Mouse (Mus musculus): ENCODE data around the gene Dusp23. TPM values are rescaled to one million over a fixed set of nuclear protein-coding genes. Genes with fewer than 3 reads are reported as not detected.

Dusp23 gene
- 15.5 and 17.1 TPM in 2 replicates for polyA plus RNA-seq (2015; fragmentation: Nextera tagmentation; extraction: Ambion mirVana)

GRCm38 (mm10) chr1:172632451-172633326, at the start of gene Dusp23:
Gene Dusp23 (minus strand): TSS chr1:172632962.
- WGBS = under 1% methylated on average over 43 of the region's 53 CpGs

GRCm38 (mm10) chr1:172680742-172681141, 48.0 kb upstream of the Dusp23 start:
- no peak overlapping the region for H3K27ac ChIP-seq (replicated peaks)
- no peak for ATAC-seq (ENCODE audit: low FRiP score, low TSS enrichment)
- H3K4me2 ChIP-seq (replicated peaks; ENCODE audit: low read depth) = no peak overlapping the region
- no peak for TF ChIP-seq EP300 (optimal IDR thresholded peaks at IDR 0.05)
- no peak for TF ChIP-seq CTCF (IDR thresholded peaks at IDR 0.05; ENCODE audit: low read depth)
- no peaks in the 10 kb centered on the region for H3K9me3 ChIP-seq (ENCODE audit: control insufficient read depth, low read length)
- H3K9ac ChIP-seq (ENCODE audit: low read length) = no peak overlapping the region
- no peaks in the 10 kb centered on the region for H3K4me1 ChIP-seq (replicated peaks; ENCODE audit: control insufficient read depth, insufficient read depth)
- H3K4me3 ChIP-seq (ENCODE audit: low read depth, low read length) = no peak overlapping the region
- DNase-seq (ENCODE audit: low spot score) = no peak
- no peaks in the 10 kb centered on the region for H3K36me3 ChIP-seq (ENCODE audit: control insufficient read depth, insufficient read depth, low read length)
- H3K27me3 ChIP-seq (ENCODE audit: control insufficient read depth, insufficient read depth, low read length) = no peaks in the 10 kb centered on the region
- 76% methylated on average over 4 of the region's 4 CpGs for WGBS

More at GRCm38 (mm10) chr1:172632451-172633326, at the start of gene Dusp23:
- ATAC-seq (ENCODE audit: low FRiP score, low TSS enrichment) (peak; percentile 99), DNase-seq (ENCODE audit: low spot score) (peak; percentile 99)
- Histone ChIP-seq H3K36me3 (ENCODE audit: control insufficient read depth, insufficient read depth, low read length) (no peaks in the 10 kb centered on the region), H3K4me1 (replicated peaks; ENCODE audit: control insufficient read depth, insufficient read depth) (no peaks in the 10 kb centered on the region; the same call in 1 of the 2 replicates), H3K27ac (replicated peaks) (peak within 1 kb of the TSS; percentile 92), H3K4me3 (ENCODE audit: low read depth, low read length) (peak within 1 kb of the TSS; percentile 69), H3K9me3 (ENCODE audit: control insufficient read depth, low read length) (no peaks in the 10 kb centered on the region), H3K27me3 (ENCODE audit: control insufficient read depth, insufficient read depth, low read length) (no peaks in the 10 kb centered on the region), H3K4me2 (replicated peaks; ENCODE audit: low read depth) (peak within 1 kb of the TSS; percentile 93), H3K9ac (ENCODE audit: low read length) (peak within 1 kb of the TSS; percentile 76)
- TF ChIP-seq CTCF (IDR thresholded peaks at IDR 0.05; ENCODE audit: low read depth) = peak; percentile 98
- peak; percentile 71 for TF ChIP-seq EP300 (optimal IDR thresholded peaks at IDR 0.05)

GRCm38 (mm10) chr1:172670716-172671115, 38.0 kb upstream of the Dusp23 start:
- 82% methylated on average over 1 of the region's 1 CpGs for WGBS
- no peak for DNase-seq (ENCODE audit: low spot score)
- TF ChIP-seq CTCF (IDR thresholded peaks at IDR 0.05; ENCODE audit: low read depth) (no peak), EP300 (optimal IDR thresholded peaks at IDR 0.05) (no peak)
- H3K9me3 ChIP-seq (ENCODE audit: control insufficient read depth, low read length) = no peaks in the 10 kb centered on the region
- H3K4me3 ChIP-seq (ENCODE audit: low read depth, low read length) = no peak overlapping the region
- no peak overlapping the region for H3K4me2 ChIP-seq (replicated peaks; ENCODE audit: low read depth)
- H3K27me3 ChIP-seq (ENCODE audit: control insufficient read depth, insufficient read depth, low read length) = no peaks in the 10 kb centered on the region
- no peaks in the 10 kb centered on the region for H3K4me1 ChIP-seq (replicated peaks; ENCODE audit: control insufficient read depth, insufficient read depth)
- H3K36me3 ChIP-seq (ENCODE audit: control insufficient read depth, insufficient read depth, low read length) = no peaks in the 10 kb centered on the region
- ATAC-seq (ENCODE audit: low FRiP score, low TSS enrichment) = no peak
- no peak overlapping the region for H3K9ac ChIP-seq (ENCODE audit: low read length)
- H3K27ac ChIP-seq (replicated peaks) = no peak overlapping the region

- Histone ChIP-seq H3K27me3 (ENCODE audit: control insufficient read depth, insufficient read depth, low read length) (no peaks in the 10 kb centered on the region), H3K9ac (ENCODE audit: low read length) (no peak overlapping the region), H3K27ac (replicated peaks) (no peak overlapping the region), H3K4me1 (replicated peaks; ENCODE audit: control insufficient read depth, insufficient read depth) (no peaks in the 10 kb centered on the region), H3K4me2 (replicated peaks; ENCODE audit: low read depth) (no peak overlapping the region), H3K36me3 (ENCODE audit: control insufficient read depth, insufficient read depth, low read length) (no peaks in the 10 kb centered on the region), H3K4me3 (ENCODE audit: low read depth, low read length) (no peak overlapping the region), H3K9me3 (ENCODE audit: control insufficient read depth, low read length) (no peaks in the 10 kb centered on the region)
- TF ChIP-seq EP300 (optimal IDR thresholded peaks at IDR 0.05) = no peak
- no peak for TF ChIP-seq CTCF (IDR thresholded peaks at IDR 0.05; ENCODE audit: low read depth)
- no peak for DNase-seq (ENCODE audit: low spot score)
- no peak for ATAC-seq (ENCODE audit: low FRiP score, low TSS enrichment)
- 66% methylated on average over 6 of the region's 6 CpGs for WGBS
Measured at GRCm38 (mm10) chr1:172667597-172667996, 34.8 kb upstream of the Dusp23 start.

GRCm38 (mm10) chr1:172665457-172665856, 32.7 kb upstream of the Dusp23 start:
- Histone ChIP-seq H3K9me3 (ENCODE audit: control insufficient read depth, low read length) (no peaks in the 10 kb centered on the region), H3K9ac (ENCODE audit: low read length) (no peak overlapping the region), H3K4me2 (replicated peaks; ENCODE audit: low read depth) (no peak overlapping the region), H3K27ac (replicated peaks) (no peak overlapping the region), H3K27me3 (ENCODE audit: control insufficient read depth, insufficient read depth, low read length) (no peaks in the 10 kb centered on the region), H3K36me3 (ENCODE audit: control insufficient read depth, insufficient read depth, low read length) (no peaks in the 10 kb centered on the region), H3K4me3 (ENCODE audit: low read depth, low read length) (no peak overlapping the region), H3K4me1 (replicated peaks; ENCODE audit: control insufficient read depth, insufficient read depth) (no peaks in the 10 kb centered on the region)
- ATAC-seq (ENCODE audit: low FRiP score, low TSS enrichment) (no peak), DNase-seq (ENCODE audit: low spot score) (peak; percentile 0)
- WGBS = 55% methylated on average over 2 of the region's 2 CpGs
- TF ChIP-seq CTCF (IDR thresholded peaks at IDR 0.05; ENCODE audit: low read depth) (no peak), EP300 (optimal IDR thresholded peaks at IDR 0.05) (no peak)

- TF ChIP-seq EP300 (optimal IDR thresholded peaks at IDR 0.05) = no peak
- no peak for TF ChIP-seq CTCF (IDR thresholded peaks at IDR 0.05; ENCODE audit: low read depth)
- H3K9me3 ChIP-seq (ENCODE audit: control insufficient read depth, low read length) = no peaks in the 10 kb centered on the region
- no peaks in the 10 kb centered on the region for H3K27me3 ChIP-seq (ENCODE audit: control insufficient read depth, insufficient read depth, low read length)
- WGBS = 70% methylated on average over 8 of the region's 8 CpGs
- H3K4me3 ChIP-seq (ENCODE audit: low read depth, low read length) = no peak overlapping the region
- H3K4me2 ChIP-seq (replicated peaks; ENCODE audit: low read depth) = no peak overlapping the region
- no peaks in the 10 kb centered on the region for H3K4me1 ChIP-seq (replicated peaks; ENCODE audit: control insufficient read depth, insufficient read depth)
- ATAC-seq (ENCODE audit: low FRiP score, low TSS enrichment) (no peak), DNase-seq (ENCODE audit: low spot score) (peak; percentile 1)
- H3K9ac ChIP-seq (ENCODE audit: low read length) = no peak overlapping the region
- H3K36me3 ChIP-seq (ENCODE audit: control insufficient read depth, insufficient read depth, low read length) = no peaks in the 10 kb centered on the region
- H3K27ac ChIP-seq (replicated peaks) = no peak overlapping the region
Measured at GRCm38 (mm10) chr1:172659688-172660087, 26.9 kb upstream of the Dusp23 start.
